Mouse (Mus musculus) hindbrain, embryonic 15.5 days (tissue): Measurements from ENCODE around the gene Gsap. TPM values are rescaled to one million over a fixed set of nuclear protein-coding genes. Genes with fewer than 3 reads are reported as not detected.

Experiments used
- ATAC-seq: fragments of 200-750 bp; cut with Nextera tagmentation; 2 replicates; pipeline ENCODE4 v1.8.0; 2017; ENCODE audit warnings: low read depth, moderate number of reproducible peaks, moderate TSS enrichment; ENCODE audit not compliant: low FRiP score
- H3K27ac ChIP-seq: fragments of 300-500 bp; sonication (generic); replicated peaks from 2 replicates; pipeline ENCODE4 v1.5.1; 2015; ENCODE audit warnings: mild to moderate bottlenecking, inconsistent platforms
- H3K27me3 ChIP-seq: fragments of 300-500 bp; sonication (generic); 2 replicates; pipeline ENCODE4 v1.6.1; 2015; ENCODE audit warnings: control low read depth, inconsistent platforms
- H3K36me3 ChIP-seq: fragments of 300-500 bp; sonication (generic); 2 replicates; pipeline ENCODE4 v1.6.1; 2015; ENCODE audit warnings: control low read depth, inconsistent platforms
- H3K4me1 ChIP-seq: fragments of 300-500 bp; sonication (generic); replicated peaks from 2 replicates; pipeline ENCODE4 v1.6.1; 2015; ENCODE audit warnings: control low read depth, inconsistent platforms
- H3K4me2 ChIP-seq: fragments of 300-500 bp; sonication (generic); 2 replicates; pipeline ENCODE4 v1.6.1; 2015; ENCODE audit warnings: moderate library complexity, mild to moderate bottlenecking, inconsistent platforms
- H3K4me3 ChIP-seq: fragments of 300-500 bp; sonication (generic); 2 replicates; pipeline ENCODE4 v1.5.1; 2015; ENCODE audit warnings: mild to moderate bottlenecking, inconsistent platforms
- H3K9ac ChIP-seq: fragments of 300-500 bp; sonication (generic); 2 replicates; pipeline ENCODE4 v1.6.1; 2015; ENCODE audit warnings: inconsistent platforms
- H3K9me3 ChIP-seq: fragments of 300-500 bp; sonication (generic); 2 replicates; pipeline ENCODE4 v1.6.1; 2016; ENCODE audit warnings: control low read depth, inconsistent platforms
- WGBS: fragments of 180-500 bp; shearing (Covaris S2); methylation state at CpG from one replicate; pipeline ENCODE4 v1.1.7; 2015; 5-methylcytosine and 5-hydroxymethylcytosine counted together
- polyA plus RNA-seq: library from polyadenylated mRNA; unstranded; fragments of >200 nt; fragmentation: Nextera tagmentation; extraction: Ambion mirVana; gene quantifications from 2 replicates; pipeline ENCODE4 v1.2.1, GENCODE M21; 2015

The Gsap gene
- polyA plus RNA-seq, 1 experiment from 2014 or later, result 14.0 TPM

DNA sequence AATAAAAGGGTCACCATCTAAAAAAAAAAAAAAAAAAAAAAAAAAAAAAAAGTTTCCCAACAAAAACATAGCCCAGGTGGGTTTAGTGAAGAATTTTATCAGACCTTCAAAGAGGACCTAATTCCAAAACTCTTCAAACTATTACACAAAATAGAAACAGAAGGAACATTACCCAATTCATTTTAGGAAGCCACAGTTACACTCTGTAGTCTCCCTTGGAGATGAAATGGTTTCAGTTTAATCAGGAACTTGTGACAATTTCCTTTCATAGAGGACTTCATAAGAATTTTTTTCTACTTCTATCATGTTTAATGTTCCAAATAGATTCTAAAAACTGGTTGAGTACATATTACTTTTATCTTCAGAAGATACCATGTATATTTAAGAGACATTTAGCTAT lies 165.6 kb downstream of the Gsap start:
- H3K4me3 ChIP-seq, result no peak overlapping the region
- H3K36me3 ChIP-seq, result no peaks in the 10 kb centered on the region
- no peak overlapping the region for H3K9ac ChIP-seq
- H3K4me2 ChIP-seq, result no peak overlapping the region
- H3K4me1 ChIP-seq, result peaks cover 8% of the 10 kb centered on the region; the same call in 1 of the 2 replicates
- no peak for ATAC-seq
- H3K27me3 ChIP-seq, result no peaks in the 10 kb centered on the region
- no peaks in the 10 kb centered on the region for H3K9me3 ChIP-seq
- H3K27ac ChIP-seq, result no peak overlapping the region

DNA sequence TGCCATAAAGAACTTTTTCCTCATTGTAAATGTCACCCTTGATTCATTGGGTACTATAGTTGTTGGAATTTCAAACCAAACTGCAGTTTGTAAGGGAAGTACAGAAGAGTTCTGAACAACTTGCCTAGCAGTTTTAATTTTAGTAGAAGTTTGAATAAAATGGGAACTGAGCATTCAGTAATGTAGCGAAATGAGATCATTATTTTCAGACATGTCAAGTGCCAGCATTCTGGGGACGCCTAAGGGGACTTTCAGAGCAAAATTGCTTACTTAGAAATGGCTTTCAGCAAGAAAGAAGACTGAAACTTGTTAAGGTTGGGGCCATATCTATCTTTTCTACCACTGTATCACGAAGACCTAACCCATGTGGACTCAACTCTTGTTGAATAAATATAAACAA lies 172.6 kb downstream of the Gsap start:
- H3K4me2 ChIP-seq, result no peak overlapping the region
- no peaks in the 10 kb centered on the region for H3K27me3 ChIP-seq
- no peak overlapping the region for H3K9ac ChIP-seq
- no peaks in the 10 kb centered on the region for H3K9me3 ChIP-seq
- H3K36me3 ChIP-seq, result no peaks in the 10 kb centered on the region
- no peak overlapping the region for H3K27ac ChIP-seq
- peaks cover 8% of the 10 kb centered on the region; the same call in 1 of the 2 replicates for H3K4me1 ChIP-seq
- ATAC-seq, result no peak
- H3K4me3 ChIP-seq, result no peak overlapping the region
- WGBS, result 86% methylated on average over 3 of the region's 3 CpGs

DNA sequence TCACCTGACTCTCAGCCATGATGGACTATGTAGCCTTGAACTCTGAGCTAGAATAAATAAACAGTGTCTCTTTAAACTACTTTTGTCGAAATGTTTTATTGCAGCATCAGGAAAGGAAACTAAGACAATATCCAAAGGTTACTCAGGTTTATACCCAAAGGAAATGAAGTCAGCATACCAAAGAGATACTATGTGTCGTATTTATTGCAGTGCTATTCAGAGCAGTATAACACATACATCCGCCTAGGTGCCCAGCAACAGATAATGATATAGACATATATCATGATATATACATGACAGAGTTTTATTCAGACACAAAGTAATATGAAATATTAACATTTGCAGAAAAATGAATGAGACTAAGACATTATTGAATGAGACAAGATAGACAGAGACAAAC lies 177.3 kb downstream of the Gsap start:
- Histone ChIP-seq H3K4me2 (no peak overlapping the region), H3K36me3 (no peaks in the 10 kb centered on the region), H3K27me3 (no peaks in the 10 kb centered on the region), H3K4me1 (no peaks in the 10 kb centered on the region), H3K9me3 (no peaks in the 10 kb centered on the region), H3K27ac (no peak overlapping the region), H3K4me3 (no peak overlapping the region), H3K9ac (no peak overlapping the region)
- ATAC-seq, result no peak
- WGBS, result 87% methylated on average over 3 of the region's 3 CpGs

Other genes starting within 250 kb of the Gsap start
- gene Rsbn1l, start 229.9 kb upstream of the Gsap start, polyA plus RNA-seq, result 3.4 and 4.1 TPM in 2 replicates
- 23.2 and 24.3 TPM in 2 replicates for gene Ptpn12, start 130.3 kb upstream of the Gsap start, polyA plus RNA-seq
- gene Fgl2, start 186.4 kb downstream of the Gsap start, polyA plus RNA-seq, result 4.5 and 5.1 TPM in 2 replicates
- gene Ccdc146, start 238.4 kb downstream of the Gsap start, polyA plus RNA-seq, result 1.0 and 1.2 TPM in 2 replicates
- gene Fam185a, start 238.7 kb downstream of the Gsap start, polyA plus RNA-seq, result 9.0 and 9.3 TPM in 2 replicates